Mouse (Mus musculus): ENCODE results near the gene Adamts14.

Adamts14 gene

DNA sequence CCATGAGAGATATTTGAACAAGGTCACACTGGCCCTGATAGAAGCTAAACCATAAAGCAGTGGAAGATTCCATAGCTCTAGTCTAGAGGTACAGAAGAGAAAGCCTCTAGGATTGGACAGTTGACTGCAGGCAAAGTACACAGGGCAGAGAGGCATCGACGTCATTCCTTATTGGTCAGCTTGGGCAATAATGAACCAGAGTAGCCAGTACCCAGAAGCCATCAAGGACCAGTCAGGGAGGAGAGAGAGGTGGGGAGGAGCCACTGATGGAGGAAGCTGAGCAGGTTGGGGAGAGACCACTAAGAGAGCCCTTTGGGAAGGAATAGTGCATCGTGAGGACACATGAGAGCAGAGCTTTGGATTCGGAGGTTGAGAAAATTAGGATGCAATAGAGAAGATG is 95.5 kb downstream of the Adamts14 start:
- DNase-seq (ENCODE audit: low spot score), result no peak

DNA sequence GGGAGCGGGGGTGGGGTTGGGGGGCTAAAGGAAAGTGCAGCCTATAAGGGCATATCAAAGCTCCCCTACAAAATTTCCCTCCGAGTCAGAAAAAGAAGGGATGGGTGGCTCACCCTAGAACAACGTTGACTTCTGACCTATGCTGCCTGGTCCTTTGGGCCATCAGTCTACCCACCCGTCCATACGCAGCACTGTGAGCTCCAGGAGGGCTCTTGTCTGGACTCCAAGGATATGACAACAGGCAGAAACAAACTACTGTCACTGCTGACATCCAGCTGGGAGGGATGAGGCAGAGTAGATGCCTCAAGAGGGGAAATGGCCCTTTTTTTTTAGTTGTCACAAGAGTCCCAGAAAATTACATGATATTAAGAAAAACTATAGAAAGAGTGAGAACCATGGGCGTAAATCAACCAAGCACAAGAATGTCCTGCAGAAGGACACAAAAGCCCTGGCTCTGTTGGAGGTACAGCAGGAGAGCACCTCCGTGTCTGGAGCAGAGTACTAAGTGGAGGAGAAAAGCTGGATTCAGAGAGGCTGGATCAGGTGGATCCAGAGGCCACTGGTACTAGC is 96.9 kb downstream of the Adamts14 start:
- no peak for DNase-seq (ENCODE audit: low spot score)

DNA sequence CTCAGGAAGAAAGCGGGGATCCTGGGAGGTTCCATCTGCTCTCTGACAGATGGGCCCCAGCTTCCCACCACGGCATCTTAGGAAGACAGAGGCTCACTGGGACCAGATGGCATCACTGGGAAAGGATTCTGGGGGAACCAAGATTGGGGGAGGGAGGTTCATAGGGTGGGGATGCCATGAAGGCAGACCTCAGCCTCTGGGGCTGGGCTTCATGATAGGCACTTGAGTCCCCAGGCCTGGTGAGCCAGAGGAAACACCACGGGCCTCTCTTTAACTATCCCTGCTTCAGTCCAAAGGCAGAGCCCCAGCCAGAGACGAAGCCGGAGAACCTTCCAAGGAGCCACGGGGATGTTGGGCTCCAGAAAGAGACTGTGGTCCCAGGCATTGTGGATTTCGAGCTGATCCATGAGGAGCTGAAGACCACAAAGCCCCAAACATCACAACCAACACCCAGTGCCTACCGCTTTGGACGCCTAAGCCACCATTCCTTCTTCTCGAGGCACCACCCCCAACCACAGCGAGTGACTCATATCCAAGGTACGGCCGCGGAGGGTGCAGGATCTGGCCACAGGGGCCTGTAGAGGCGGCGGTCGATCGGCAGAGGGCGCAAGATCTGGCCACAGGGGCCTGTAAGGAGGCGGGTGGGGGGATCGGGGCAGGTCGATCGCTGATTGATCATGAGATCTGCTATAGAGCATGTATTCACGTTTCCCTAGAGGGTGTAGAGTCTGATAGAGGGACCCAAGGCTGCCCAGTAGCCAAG is 97.6 kb downstream of the Adamts14 start:
- DNase-seq (ENCODE audit: low spot score), result peak; percentile 75

DNA sequence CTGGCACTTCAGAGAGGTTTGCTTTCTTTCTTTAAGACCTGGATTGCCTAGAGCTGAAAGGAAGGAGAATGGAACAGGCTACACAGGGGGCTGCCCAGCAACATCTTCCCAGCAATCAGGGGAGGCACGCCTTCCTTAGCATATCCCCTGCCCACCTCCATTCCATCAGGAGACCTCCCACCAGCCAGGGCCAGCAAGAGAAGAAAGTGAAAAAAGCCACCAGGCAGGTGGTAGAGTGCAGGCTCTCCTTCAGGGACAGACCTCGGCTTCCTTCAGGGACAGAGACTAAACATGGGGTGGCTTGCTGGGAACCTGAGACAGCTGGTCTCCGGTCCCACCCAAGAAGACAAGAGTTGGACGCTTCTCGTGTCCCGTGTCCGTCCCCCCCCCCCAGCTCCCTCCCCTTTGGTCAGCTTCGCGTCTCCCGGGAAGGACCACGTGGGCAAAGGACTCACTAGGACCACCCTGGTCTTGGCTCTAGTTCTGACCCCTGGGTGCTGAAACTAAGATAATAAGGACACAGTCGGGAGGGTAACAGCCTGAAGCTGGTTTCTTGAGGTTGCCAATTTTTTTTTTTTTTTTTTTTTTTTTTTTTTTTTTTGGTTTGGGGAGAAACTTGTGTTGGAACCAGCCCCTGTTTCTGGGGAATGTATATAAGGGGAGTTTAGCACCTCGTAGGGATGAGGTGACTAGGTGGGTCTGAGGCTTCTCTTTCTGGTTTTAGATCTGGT is 98.4 kb downstream of the Adamts14 start:
- no peak for DNase-seq (ENCODE audit: low spot score)

DNA sequence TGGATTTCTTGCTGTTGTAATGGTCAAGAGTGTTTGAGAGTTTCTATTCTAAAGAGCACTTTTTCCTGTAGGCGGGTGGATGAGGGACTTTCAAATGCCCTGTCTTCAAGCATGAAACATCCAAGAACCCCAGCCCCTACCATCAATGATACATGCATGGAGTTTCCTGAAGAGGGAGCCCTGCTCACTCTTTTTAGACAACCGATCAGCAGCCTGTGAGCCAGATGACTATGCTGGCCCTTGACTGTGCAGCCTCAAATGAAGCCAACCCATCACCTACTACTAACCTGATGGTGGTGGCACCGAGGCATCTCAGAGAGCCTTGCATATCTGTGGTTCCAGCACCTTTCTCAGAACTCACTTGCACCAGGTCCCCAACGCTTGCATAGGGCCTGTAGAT is 100.7 kb downstream of the Adamts14 start:
- no peak for DNase-seq (ENCODE audit: low spot score)

DNA sequence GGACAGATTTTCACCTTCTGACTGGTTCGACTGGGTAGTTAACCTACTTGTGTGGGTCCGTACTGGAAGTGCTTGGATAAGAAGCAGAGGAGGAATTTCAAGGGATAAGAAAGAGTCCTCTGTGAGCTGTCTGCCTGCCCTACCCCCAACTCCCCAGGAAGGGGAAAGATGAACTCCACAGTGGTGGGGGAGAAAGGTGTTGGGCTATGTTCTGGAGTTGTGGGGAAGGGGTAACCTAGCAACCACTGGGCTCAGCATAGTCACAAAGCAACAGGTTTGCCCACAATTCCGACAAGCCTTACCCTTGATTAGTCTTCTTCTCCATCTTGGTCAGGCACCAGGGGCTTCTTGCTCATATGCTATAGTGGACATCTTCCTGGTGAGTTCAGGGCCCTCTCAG is 101.6 kb downstream of the Adamts14 start, which contains the start of gene Tbata:
Gene Tbata (plus strand): TSS at position 301 of the 400 bp plus-strand sequence.
- DNase-seq (ENCODE audit: low spot score), result no peak

DNA sequence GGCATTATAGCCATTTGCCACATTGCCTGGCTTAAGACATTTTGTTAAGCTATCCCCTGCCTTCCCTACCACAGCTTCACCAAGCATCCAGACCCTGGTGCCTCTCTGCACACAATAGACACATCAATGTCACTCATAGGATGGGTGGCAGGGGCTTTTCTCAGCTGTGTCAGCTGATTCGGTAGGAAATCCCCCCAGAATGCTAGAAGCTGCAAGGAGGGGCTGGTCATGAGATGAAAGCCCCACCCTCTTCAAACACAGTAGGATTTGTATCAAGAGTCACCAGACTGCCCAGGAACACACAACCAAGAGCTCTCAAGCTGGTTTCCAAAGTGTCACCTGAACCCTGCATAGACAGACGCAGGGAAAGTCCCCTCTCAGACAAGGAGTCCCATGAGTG is 104.8 kb downstream of the Adamts14 start:
- DNase-seq (ENCODE audit: low spot score), result no peak

DNA sequence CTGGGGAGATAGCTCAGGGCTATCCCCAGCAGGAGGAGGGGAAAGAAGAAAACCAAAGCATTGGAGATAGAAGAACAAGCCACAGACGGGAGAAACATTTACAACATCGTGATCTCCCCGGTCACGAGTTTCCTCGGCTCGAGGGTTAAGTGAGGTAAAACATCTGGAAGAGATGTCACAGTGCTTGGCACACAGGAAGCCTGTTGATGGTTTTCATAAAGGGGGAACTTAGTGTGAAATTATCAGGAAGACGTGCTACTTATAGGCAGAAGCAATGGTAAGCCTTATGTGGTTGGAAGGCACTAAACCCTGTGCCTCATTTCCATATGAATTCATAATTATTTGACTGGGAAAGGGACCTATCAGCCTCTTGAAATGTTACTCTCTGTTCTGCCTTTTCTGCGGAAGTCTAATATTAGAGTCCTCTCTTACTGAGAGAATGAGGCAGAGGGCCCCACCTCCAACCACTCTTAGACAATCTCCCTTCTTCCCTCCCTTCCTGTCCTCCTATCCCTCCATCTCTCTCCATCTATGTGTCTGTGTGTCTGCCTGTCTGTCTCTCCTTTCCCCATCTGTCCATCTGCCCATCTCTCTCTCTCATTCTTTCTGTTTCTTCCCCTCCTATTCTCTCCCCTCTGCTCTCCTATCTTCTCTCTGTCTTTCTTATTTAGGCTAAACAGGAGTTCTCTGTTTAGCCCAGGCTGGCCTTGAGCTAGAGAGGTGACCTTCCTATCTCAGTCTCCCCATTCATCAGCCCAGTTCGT is 105.7 kb downstream of the Adamts14 start:
- no peak for DNase-seq (ENCODE audit: low spot score)

DNA sequence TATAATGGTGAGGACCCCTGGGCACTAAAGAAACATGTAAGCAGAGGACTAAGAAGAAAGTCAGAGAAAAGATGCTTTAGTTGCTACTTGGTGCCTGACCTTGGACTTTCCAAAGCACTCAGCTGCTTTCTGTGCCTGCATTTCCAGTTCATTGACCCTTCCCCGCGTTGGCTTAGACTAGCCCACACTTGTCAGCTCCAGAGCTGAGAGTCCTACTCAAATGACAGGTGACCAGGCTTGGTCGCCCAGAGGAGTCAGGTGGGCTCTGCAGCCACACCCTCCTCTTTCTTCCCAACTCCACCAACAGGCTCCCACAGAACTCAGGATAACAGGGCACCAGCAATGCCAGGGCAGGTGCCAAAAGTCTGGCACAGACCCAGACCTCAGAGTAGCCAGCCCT is 110.9 kb downstream of the Adamts14 start:
- DNase-seq (ENCODE audit: low spot score), result no peak

DNA sequence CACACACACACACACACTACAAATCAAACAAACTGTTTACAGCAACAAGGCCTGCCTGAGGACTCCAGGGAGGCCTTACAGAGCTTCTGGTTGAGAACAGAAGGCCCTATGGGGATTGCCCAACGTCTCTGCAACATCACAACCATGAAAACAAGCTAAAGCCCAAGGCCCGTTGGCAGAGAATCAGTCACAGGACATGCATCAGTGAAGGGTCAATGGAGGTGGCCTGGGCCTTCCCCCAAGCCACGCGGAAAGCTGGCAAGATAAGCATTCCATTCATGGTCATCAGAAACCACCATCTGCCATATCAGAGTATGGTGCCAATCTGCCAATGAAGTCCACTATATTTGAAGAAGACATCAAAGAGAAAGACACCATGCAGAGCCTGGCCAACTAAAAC is 112.6 kb downstream of the Adamts14 start:
- no peak for DNase-seq (ENCODE audit: low spot score)

DNA sequence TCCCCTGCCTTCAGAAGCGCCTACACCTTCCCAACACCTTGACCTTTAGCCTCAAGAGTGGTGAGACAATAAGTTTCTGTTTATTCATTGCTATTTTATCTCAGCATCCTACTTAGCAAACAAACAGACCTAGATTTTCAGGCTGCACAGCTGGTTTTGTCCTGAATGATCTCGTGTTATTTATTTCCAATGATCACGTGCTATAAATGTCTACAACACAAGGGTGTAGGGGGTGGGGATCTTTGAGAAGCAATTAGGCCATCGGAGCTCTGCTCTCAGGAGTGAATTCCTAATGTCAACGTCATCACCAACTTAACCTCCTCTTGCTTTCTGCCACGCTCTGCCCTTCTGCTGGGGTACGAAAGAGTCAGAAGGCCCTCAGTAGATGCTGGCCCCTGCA is 113.1 kb downstream of the Adamts14 start:
- DNase-seq (ENCODE audit: low spot score), result no peak

DNA sequence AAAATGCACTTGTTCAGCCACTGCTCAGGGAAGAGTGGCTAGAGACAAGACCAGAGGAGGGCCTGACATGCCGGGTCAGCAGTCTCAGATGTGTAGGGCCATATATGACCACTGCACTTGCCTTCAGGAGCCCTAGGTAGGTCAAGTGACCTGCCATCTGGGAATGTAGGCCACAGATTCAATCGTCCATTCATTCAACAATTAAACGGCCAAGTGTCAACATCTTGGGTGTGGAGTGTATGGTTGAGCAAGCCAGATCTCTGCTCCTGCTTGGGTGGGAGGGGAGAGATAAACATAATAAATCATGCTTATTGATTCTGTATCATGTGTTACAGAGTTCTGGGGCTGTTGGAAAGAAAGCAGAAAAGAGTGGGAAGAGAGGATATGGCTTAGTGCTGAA is 114.6 kb downstream of the Adamts14 start:
- no peak for DNase-seq (ENCODE audit: low spot score)

DNA sequence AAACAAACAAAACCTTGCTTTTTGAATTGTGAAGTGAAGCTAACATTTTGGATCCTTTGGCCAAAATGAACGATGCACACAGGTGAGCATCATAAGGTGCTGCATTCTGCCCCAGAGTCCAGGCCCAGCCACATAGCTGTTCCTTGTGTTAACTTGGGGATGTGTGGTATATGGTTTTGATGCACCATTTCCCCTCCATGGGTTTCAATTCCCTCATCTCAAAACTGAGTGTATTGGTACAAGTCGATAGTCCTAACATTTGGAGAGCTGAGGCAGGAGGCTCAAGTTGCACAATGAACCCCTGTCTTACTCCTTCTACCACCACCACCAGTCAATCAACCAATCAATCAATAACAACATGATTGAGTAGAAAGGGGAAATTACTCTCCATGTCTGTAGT is 116.8 kb downstream of the Adamts14 start:
- no peak for DNase-seq (ENCODE audit: low spot score)

DNA sequence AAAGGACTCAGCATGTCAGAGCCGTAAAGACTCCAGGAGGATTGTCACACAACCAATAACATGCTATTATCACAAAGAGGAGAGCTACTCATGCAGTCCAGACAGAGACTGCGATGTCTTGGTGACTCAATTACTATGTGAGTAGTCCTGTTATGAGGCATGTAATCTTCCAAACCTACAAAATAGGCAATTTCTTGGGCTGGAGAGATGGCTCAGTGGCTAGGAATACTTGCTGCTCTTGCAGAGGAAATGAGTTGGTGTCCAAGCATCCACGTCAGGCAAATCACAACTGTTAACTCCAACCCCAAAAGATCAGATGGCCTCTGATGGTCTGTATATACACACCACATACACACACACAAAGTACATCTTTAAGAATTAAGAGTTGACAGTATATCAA is 117.6 kb downstream of the Adamts14 start:
- no peak for DNase-seq (ENCODE audit: low spot score)

DNA sequence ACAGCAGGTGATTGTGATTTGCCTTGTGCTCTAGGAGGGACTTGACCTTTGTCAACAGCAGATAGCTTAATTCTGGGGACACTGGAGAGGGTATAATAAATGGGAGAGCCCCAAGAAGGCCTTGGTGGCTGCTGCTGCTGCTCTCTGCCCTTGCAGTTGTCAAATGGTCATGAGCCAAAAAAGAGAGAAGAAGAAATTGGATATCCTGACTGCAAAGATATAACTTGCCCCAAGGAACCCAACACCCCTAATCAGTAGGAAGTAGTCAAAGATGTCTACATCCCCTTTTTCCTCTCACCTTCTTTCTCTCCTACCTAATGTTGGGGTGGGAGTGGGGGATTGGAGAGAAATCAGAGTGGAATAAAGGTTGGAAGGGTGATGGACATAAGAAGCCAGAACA is 121.1 kb downstream of the Adamts14 start:
- DNase-seq (ENCODE audit: low spot score), result no peak

DNA sequence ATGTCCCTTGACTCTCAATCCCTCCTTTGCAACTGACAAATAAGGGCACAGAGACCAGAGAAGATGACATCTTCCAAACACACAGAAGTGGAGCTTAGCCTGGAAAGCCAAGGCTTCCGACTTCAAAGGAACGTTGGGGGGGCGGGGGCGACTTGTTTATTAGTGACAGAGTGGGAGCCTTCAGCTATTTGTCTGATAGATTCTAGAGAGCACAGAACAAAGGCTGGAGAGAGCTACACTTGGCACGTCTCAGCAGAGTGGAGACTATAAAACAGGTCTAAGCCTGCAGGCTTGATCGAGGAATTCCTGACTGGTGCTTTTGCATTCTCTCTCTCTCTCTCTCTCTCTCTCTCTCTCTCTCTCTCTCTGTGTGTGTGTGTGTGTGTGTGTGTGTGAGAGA is 122.6 kb downstream of the Adamts14 start:
- DNase-seq (ENCODE audit: low spot score), result no peak

DNA sequence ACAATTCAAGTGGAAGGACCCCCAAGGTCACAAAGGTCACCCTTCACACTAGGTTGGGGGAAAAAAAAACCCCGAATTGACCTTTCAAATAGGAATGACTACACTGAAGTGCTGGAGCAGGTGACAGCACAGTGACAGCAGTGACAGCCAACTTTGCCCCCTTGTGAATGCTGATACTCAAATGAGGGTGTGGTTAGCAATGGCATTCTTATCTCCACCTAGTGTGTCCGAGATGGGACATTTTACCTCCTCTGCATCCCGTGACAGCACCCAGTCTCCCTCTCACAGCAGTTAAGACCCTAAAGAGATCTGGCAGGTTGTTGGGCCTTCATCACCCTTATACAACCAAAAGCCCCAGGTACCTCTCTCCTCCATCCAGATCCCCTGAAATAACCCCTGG is 123.8 kb downstream of the Adamts14 start:
- DNase-seq (ENCODE audit: low spot score), result no peak

DNA sequence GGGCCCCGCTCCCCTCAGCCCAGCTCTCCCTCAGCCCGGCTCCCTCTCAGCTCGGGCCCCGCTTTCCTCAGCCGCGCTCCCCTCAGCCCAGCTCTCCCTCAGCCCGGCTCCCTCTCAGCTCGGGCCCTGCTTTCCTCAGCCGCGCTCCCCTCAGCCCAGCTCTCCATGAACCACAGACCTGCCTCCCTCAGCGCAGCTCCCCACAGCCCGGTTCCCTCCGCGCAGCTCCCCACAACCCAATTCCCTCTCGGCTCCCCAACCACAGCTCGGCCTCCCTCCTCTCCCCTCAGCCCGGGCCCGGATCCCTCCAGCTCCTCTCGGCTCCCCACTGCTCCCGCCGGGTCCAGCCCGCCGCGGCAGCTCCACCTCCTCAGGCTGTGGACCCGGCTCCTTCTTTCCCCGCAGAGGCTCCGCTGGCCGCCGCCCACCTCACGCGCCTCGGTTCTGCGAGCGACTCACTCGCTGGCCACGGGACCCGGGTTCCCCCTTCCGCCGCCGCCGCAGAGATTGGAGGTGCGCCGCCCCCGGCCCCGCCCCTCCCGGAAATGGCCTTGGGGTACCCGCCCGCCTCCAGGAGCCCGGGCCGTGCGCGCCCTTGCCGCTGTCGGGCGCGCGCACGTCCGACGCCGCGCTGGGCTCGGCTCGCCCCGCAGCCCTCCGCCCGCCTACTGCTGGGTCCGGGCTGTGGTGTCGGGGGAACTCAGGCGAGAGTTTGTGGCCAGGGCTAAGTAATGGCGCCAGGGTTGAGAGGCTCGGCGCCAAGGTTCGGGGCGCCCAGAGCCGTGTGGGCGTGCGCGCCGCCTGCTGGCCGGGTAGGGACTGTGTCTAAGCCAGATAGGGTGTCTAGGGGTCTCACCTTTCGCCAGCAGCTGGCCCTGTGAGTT is 125.8 kb downstream of the Adamts14 start, which contains the start of gene Sgpl1:
Gene Sgpl1 (minus strand): TSS at position 547 of the 884 bp plus-strand sequence.
- peak; percentile 95 for DNase-seq (ENCODE audit: low spot score)

Data from testis, postnatal 10 days (tissue).